In genomic region chr8:7234006-7234405, GRCm38 (mm10) we compare ENCODE assay signal across 16 mouse cellular contexts.
"Had no signal": no experiment of that assay in that cellular context is flagged by ENCODE, and none has a peak within 500 bp of the region (broad histone marks: within the 10 kb centered on the region; RNA-seq: fewer than 3 reads in every experiment).

No protein-coding gene starts in this region.

- DNase-seq: retina, postnatal 1 day; right cerebral cortex, adult 18-20 months; right cerebral cortex, postnatal 14 days; right cerebral cortex, postnatal 25 days; right cerebral cortex, postnatal 4 days; spleen, adult 18-20 months; thymus, adult 18-20 months; thymus, adult 2 months; thymus, postnatal 14 days; thymus, postnatal 25 days; thymus, postnatal 36 days; thymus, postnatal 4 days had no signal

- H3K9me3 ChIP-seq: neural tube, embryonic 13.5 days; neural tube, embryonic 15.5 days; stomach, embryonic 15.5 days had no signal

- H3K36me3 ChIP-seq: neural tube, embryonic 13.5 days; neural tube, embryonic 15.5 days; stomach, embryonic 15.5 days had no signal

- H3K4me1 ChIP-seq: neural tube, embryonic 13.5 days; neural tube, embryonic 15.5 days; stomach, embryonic 15.5 days had no signal

- H3K4me3 ChIP-seq: neural tube, embryonic 13.5 days; neural tube, embryonic 15.5 days; stomach, embryonic 15.5 days had no signal

- H3K27me3 ChIP-seq: neural tube, embryonic 13.5 days; neural tube, embryonic 15.5 days; stomach, embryonic 15.5 days had no signal

- H3K9ac ChIP-seq: neural tube, embryonic 13.5 days; neural tube, embryonic 15.5 days; stomach, embryonic 15.5 days had no signal

- H3K27ac ChIP-seq: neural tube, embryonic 13.5 days; neural tube, embryonic 15.5 days; stomach, embryonic 15.5 days; stomach, postnatal 0 days had no signal

- H3K4me2 ChIP-seq: neural tube, embryonic 13.5 days; neural tube, embryonic 15.5 days; stomach, embryonic 15.5 days had no signal
